Mouse (Mus musculus) heart, adult 11 months (tissue): ENCODE results near the gene Trmt10c.
A peak's percentile ranks its signal among the peaks of the same experiment; 100 is the strongest.
"Not testable (repeated sequence)": the region's sequence is repeated elsewhere in the genome, so short reads cannot be mapped to it uniquely, and the experiment has no call there.

Experiments used
- DNase-seq: peaks from one replicate; pipeline ENCODE4 v3.0.0; 2022

Gene Trmt10c

GRCm38 (mm10) chr16:56037138-56038010, at the start of gene Trmt10c:
Gene Trmt10c, minus strand, starts transcription at chr16:56037819.
- DNase-seq = peak; percentile 99

GRCm38 (mm10) chr16:56086336-56086735, 48.7 kb upstream of the Trmt10c start:
- no peak for DNase-seq

GRCm38 (mm10) chr16:56081691-56082090, 44.1 kb upstream of the Trmt10c start:
- no peak for DNase-seq

DNA sequence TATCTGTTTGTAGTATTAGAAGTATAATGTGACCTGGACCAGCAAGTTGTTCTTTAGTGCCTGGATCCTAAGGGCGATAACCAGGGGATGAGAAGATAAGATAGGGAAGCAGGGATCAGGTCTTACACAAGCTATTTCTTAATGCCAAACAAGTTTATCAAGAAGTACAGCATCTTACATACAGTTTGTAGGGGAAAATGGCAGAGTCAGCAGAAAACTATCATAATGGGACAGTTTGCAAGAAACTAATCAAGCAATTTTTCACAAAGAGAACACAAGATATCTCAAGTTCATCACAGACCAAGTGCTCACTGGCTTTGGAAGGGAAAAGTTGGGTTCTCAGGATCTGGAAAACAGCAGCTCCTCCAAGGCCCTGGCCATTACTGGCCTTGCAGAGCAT, 41.8 kb upstream of the Trmt10c start:
- no peak for DNase-seq

GRCm38 (mm10) chr16:56076121-56076869, 38.7 kb upstream of the Trmt10c start:
- peak; percentile 90 for DNase-seq

DNA sequence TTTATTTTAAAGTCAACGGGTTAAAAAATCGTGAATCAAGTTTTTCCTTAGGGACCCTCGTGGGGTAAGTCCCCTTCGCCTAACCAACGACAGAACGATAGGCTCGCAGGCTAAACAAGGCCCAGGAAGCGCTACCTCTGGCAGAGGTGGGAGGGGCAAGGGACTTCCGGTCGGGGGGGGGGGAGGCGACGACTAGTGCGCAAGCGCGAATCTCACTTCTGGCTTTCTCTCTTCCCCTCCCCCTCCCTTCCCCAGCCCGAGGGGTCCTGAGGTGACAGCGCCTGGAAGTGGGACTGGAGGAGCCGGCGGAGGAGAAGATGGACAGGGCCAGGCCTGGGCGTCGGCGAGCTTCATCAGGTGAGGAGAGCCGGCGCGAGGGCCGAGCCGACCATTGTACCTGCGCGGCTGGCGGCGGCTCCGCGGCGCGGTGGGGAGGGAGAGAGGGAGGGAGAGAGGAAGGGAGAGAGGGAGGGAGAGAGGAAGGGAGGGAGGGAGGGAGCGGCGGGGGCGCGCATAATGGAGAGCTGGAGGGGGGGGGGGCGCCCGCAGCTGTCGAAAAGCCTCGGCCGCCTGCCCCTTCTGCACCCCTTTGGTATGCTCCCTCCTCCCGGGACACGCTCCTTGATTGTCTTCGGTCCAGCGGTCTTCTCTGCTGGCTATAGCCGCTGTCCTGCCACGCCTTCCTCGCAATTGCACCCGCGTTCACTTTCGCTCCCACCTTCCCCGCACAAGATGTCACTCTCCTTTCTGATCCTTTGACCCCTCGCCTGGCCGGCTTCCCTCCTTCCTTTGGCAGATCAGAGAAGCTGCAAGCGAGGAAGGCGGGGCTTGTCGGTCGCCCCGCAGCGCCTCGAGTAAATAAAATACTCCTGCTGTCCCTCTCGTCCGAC, 37.8 kb upstream of the Trmt10c start:
- peak; percentile 99 for DNase-seq

DNA sequence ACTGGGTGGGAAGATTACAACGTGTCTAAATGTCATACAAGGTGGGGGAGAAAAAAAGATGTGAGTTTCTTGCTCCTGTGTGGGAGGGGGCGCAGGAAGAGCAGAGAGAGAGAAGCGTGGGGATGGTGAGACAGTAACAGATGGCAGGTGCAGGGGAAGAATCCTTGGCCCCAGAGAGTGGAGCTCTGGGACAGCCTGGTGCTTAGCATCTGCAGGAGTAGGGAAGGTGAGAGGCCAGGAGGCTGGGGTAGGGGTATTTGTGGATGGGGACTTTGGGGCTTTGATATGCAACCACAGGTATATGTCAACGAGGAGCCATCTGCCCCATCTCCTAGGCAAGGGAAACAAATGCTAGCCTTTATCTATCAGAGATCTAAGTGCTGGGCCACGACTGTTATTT, 36.9 kb upstream of the Trmt10c start:
- peak; percentile 91 for DNase-seq

DNA sequence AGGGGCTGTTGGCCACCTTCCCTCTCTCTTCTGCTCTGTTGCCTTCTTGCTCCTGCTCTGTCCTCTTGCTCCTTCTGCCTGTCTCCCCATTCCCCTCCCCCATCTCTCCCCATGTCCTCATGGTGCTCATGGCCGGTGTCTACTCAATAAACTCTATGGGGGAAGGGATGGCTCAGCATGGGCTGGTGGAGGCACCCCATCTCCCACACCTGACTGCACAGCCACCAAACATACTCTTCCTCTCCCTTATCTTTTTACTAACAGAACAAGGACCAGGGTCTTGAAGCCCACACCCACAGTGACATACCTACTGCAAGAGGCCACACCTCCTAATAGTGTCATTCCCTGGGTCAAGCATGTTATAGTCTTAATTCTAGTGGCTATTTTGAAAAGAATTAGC, 36.5 kb upstream of the Trmt10c start:
- DNase-seq = no peak

DNA sequence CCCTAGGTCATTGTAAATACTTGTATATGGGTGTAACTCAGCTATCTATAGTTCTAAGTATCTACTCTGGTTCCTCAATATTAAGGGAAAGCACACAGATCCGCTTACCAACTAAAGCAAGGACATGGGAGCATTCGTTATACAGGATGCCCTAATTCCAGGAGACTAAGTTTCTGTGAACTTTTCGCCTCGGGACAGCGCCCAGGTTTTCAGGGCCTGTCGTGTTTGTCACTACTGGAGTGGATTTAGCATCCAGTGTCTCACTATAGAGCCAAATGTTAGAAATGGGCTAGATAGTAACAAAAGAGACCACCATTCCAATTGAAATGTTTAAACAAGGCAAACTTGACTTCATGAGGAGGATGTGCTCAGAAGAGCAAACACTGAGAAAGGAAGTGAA, 35.5 kb upstream of the Trmt10c start:
- not testable (repeated sequence) for DNase-seq

- DNase-seq = peak; percentile 69
These were observed 34.9 kb upstream of the Trmt10c start for GRCm38 (mm10) chr16:56072533-56072932.

GRCm38 (mm10) chr16:56071317-56072232, 34.0 kb upstream of the Trmt10c start:
- no peak for DNase-seq

DNA sequence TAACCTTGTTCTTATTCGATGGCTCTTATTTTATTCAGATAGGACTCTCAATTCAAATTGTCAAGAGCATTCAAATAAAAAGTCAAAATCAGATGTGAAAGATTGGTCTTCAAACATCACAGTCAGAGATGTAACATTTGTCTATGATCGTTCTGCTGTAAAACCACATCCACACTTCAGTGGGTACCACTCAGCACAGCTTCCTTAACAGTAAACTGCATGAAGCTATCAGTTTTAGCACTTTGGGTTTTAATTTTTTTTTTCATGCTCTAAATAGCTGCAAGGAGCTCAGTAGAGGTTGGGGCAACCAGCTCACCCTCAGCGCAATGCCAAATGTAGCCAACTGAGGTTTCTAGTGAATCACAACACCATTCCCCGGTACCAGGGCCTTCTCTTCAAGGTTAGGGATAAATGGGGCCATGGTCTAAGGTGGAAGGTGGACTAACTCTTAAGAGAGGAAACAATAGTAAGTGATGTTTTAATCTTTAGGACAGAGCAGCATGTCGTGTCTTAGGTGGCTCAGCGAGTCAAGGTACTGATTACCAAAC, 31.0 kb upstream of the Trmt10c start:
- DNase-seq = peak; percentile 62

DNA sequence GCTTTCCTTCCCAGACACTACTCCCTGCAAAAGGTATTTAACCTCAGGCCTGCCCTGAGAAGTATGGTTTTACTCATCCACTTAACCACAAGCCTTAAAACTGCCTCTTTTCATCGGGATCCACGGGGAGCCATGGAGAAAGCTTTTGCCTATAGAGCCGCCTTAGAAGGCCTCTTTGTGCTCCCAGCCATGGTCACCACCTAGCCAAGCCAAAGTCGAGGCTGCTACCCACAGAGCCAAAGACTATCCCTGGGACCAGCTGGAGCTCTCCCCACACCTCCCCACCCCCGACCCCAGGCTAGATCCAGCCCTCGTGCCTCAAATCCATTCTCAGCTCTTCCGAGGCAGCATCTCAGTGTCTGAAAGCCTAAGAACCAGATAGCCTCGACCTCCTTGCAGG, 28.5 kb upstream of the Trmt10c start:
- peak; percentile 69 for DNase-seq

GRCm38 (mm10) chr16:56064334-56064990, 26.8 kb upstream of the Trmt10c start:
- peak; percentile 96 for DNase-seq

GRCm38 (mm10) chr16:56062981-56063380, 25.4 kb upstream of the Trmt10c start:
- no peak for DNase-seq

- DNase-seq = peak; percentile 66
These were observed 24.5 kb upstream of the Trmt10c start for GRCm38 (mm10) chr16:56061995-56062594.

DNA sequence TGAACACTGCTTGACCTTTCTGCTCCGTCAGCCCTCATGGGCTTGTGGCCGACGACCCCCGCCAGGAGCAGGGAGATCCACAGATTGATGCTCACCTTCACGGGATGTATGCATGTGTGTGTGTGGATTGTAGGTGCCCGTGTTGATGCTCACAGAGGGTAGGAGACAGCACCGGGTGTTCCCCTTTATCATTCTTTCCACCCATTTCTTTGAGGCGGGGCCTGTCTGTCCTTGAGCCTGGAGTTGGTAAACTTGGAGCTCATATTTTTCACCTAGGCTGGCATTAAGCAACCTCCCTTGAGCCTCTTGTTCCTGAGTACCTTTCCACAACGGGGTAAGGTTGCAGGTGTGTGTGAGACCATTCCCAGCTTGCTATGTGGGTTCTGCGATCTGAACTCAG, 20.5 kb upstream of the Trmt10c start:
- DNase-seq = peak; percentile 68

GRCm38 (mm10) chr16:56056944-56057590, 19.4 kb upstream of the Trmt10c start:
- no peak for DNase-seq

GRCm38 (mm10) chr16:56055911-56056310, 18.3 kb upstream of the Trmt10c start:
- peak; percentile 57 for DNase-seq

- DNase-seq = not testable (repeated sequence)
These were observed 10.4 kb upstream of the Trmt10c start, which contains the start of gene Senp7 for GRCm38 (mm10) chr16:56048038-56048437. Gene Senp7, plus strand, starts transcription at chr16:56048338.
